ENCODE assay signal across 15 mouse cellular contexts in genomic region chr16:29850616-29851015, GRCm38 (mm10).
"Had no signal": no experiment of that assay in that cellular context is flagged by ENCODE, and none has a peak within 500 bp of the region (broad histone marks: within the 10 kb centered on the region; RNA-seq: fewer than 3 reads in every experiment).

No protein-coding gene starts in this region.

- H3K9me3 ChIP-seq: kidney, embryonic 15.5 days; limb, embryonic 15.5 days; liver, embryonic 12.5 days; neural tube, embryonic 13.5 days had no signal

- H3K27me3 ChIP-seq: kidney, embryonic 15.5 days; limb, embryonic 15.5 days; liver, embryonic 12.5 days had no signal

- H3K27ac ChIP-seq: kidney, embryonic 15.5 days; limb, embryonic 15.5 days; liver, embryonic 12.5 days; neural tube, embryonic 13.5 days had no signal

- H3K36me3 ChIP-seq: kidney, embryonic 15.5 days; limb, embryonic 15.5 days; liver, embryonic 12.5 days; neural tube, embryonic 13.5 days had no signal

- ATAC-seq: liver, embryonic 12.5 days; midbrain, embryonic 16.5 days had no signal

- H3K9ac ChIP-seq: kidney, embryonic 15.5 days; limb, embryonic 15.5 days; liver, embryonic 12.5 days; lung, embryonic 14.5 days; neural tube, embryonic 13.5 days had no signal

- DNase-seq: kidney, postnatal 14 days; lung, embryonic 14.5 days; lung, postnatal 10 days; lung, postnatal 4 days; retina, postnatal 1 day; right cerebral cortex, postnatal 4 days; spleen, adult 18-20 months; thymus, adult 18-20 months; thymus, postnatal 25 days had no signal

- H3K4me2 ChIP-seq: kidney, embryonic 15.5 days; limb, embryonic 15.5 days; liver, embryonic 12.5 days; lung, embryonic 14.5 days; midbrain, embryonic 11.5 days; neural tube, embryonic 13.5 days had no signal

- H3K4me3 ChIP-seq: kidney, embryonic 15.5 days; limb, embryonic 15.5 days; liver, embryonic 12.5 days; neural tube, embryonic 13.5 days had no signal
